Mouse (Mus musculus) forebrain, embryonic 16.5 days (tissue): ENCODE measurements around the gene Gm13420. TPM values are rescaled to one million over a fixed set of nuclear protein-coding genes. Genes with fewer than 3 reads are reported as not detected.

Experiments
- ATAC-seq: fragments of 200-750 bp; cut with Nextera tagmentation; 2 replicates; pipeline ENCODE4 v1.8.0; 2017; ENCODE audit warnings: mild to moderate bottlenecking, moderate library complexity
- H3K27ac ChIP-seq: fragments of 300-500 bp; sonication (generic); 2 replicates; pipeline ENCODE4 v1.5.1; 2014; ENCODE audit warnings: low read length, control low read depth
- H3K27me3 ChIP-seq: fragments of 300-500 bp; sonication (generic); replicated peaks from 2 replicates; pipeline ENCODE4 v1.6.1; 2014; ENCODE audit warnings: low read length; ENCODE audit not compliant: control insufficient read depth, insufficient read depth
- H3K36me3 ChIP-seq: fragments of 300-500 bp; sonication (generic); 2 replicates; pipeline ENCODE4 v1.6.1; 2014; ENCODE audit not compliant: control insufficient read depth, insufficient read depth
- H3K4me1 ChIP-seq: fragments of 300-500 bp; sonication (generic); replicated peaks from 2 replicates; pipeline ENCODE4 v1.6.1; 2014; ENCODE audit warnings: low read length; ENCODE audit not compliant: control insufficient read depth, insufficient read depth
- H3K4me2 ChIP-seq: fragments of 300-500 bp; sonication (generic); 2 replicates; pipeline ENCODE4 v1.6.1; 2014; ENCODE audit warnings: mild to moderate bottlenecking, low read length, control low read depth
- H3K4me3 ChIP-seq: fragments of 300-500 bp; sonication (generic); replicated peaks from 2 replicates; pipeline ENCODE4 v1.5.1; 2014; ENCODE audit warnings: mild to moderate bottlenecking, low read length, control low read depth
- H3K9ac ChIP-seq: fragments of 300-500 bp; sonication (generic); replicated peaks from 2 replicates; pipeline ENCODE4 v1.6.1; 2014; ENCODE audit warnings: low read depth, low read length, control low read depth
- H3K9me3 ChIP-seq: fragments of 300-500 bp; sonication (generic); 2 replicates; pipeline ENCODE4 v1.6.1; 2016; ENCODE audit warnings: low read length; ENCODE audit not compliant: control insufficient read depth
- WGBS: fragments of 180-500 bp; shearing (Covaris S2); extraction: QIAGEN DNeasy Blood & Tissue Kit; methylation state at CpG from one replicate; pipeline ENCODE4 v1.1.7; 2014; 5-methylcytosine and 5-hydroxymethylcytosine counted together
- polyA plus RNA-seq: library from polyadenylated mRNA; unstranded; fragments of >200 nt; fragmentation: Nextera tagmentation; extraction: Ambion mirVana; gene quantifications from 2 replicates; pipeline ENCODE4 v1.2.1, GENCODE M21; 2015

Gm13420 gene
- polyA plus RNA-seq, 1 experiment from 2014 or later: not detected

GRCm38 (mm10) chr2:29724664-29725365 is 26.7 kb downstream of the Gm13420 start:
- no peak overlapping the region for H3K9ac ChIP-seq
- H3K36me3 ChIP-seq: peaks cover 7% of the 10 kb centered on the region
- no peak for ATAC-seq
- no peaks in the 10 kb centered on the region for H3K27me3 ChIP-seq
- 92% methylated on average over 5 of the region's 5 CpGs for WGBS
- H3K4me3 ChIP-seq: no peak overlapping the region
- no peaks in the 10 kb centered on the region for H3K9me3 ChIP-seq
- no peak overlapping the region for H3K4me2 ChIP-seq
- H3K27ac ChIP-seq: no peak overlapping the region
- H3K4me1 ChIP-seq: no peaks in the 10 kb centered on the region

GRCm38 (mm10) chr2:29723132-29723531 is 28.4 kb downstream of the Gm13420 start:
- 95% methylated on average over 3 of the region's 3 CpGs for WGBS
- no peak overlapping the region for H3K4me2 ChIP-seq
- no peak overlapping the region for H3K9ac ChIP-seq
- H3K27me3 ChIP-seq: no peaks in the 10 kb centered on the region
- no peaks in the 10 kb centered on the region for H3K9me3 ChIP-seq
- H3K36me3 ChIP-seq: peaks cover 7% of the 10 kb centered on the region
- no peak overlapping the region for H3K27ac ChIP-seq
- ATAC-seq: no peak
- no peak overlapping the region for H3K4me3 ChIP-seq
- H3K4me1 ChIP-seq: no peaks in the 10 kb centered on the region

- no peak for ATAC-seq
- H3K4me1 ChIP-seq: no peaks in the 10 kb centered on the region
- H3K36me3 ChIP-seq: peaks cover 4% of the 10 kb centered on the region
- H3K9ac ChIP-seq: no peak overlapping the region
- no peaks in the 10 kb centered on the region for H3K9me3 ChIP-seq
- no peak overlapping the region for H3K4me3 ChIP-seq
- H3K4me2 ChIP-seq: no peak overlapping the region
- no peaks in the 10 kb centered on the region for H3K27me3 ChIP-seq
- no peak overlapping the region for H3K27ac ChIP-seq
- WGBS: 92% methylated on average over 5 of the region's 5 CpGs
Measured at GRCm38 (mm10) chr2:29718581-29718980, 32.9 kb downstream of the Gm13420 start.

GRCm38 (mm10) chr2:29716691-29717090 is 34.8 kb downstream of the Gm13420 start:
- H3K9ac ChIP-seq: no peak overlapping the region
- no peak overlapping the region for H3K4me2 ChIP-seq
- H3K4me3 ChIP-seq: no peak overlapping the region
- H3K4me1 ChIP-seq: no peaks in the 10 kb centered on the region
- WGBS: 14% methylated on average over 6 of the region's 6 CpGs
- no peak overlapping the region for H3K27ac ChIP-seq
- 0 out of 2 replicates have a peak, but pooled peaks have one; percentile 38 for ATAC-seq
- no peaks in the 10 kb centered on the region for H3K27me3 ChIP-seq
- no peaks in the 10 kb centered on the region for H3K9me3 ChIP-seq
- no peaks in the 10 kb centered on the region; the same call in none of the 2 replicates for H3K36me3 ChIP-seq

- no peaks in the 10 kb centered on the region for H3K9me3 ChIP-seq
- no peak overlapping the region for H3K4me3 ChIP-seq
- no peak for ATAC-seq
- no peak overlapping the region for H3K4me2 ChIP-seq
- H3K27me3 ChIP-seq: no peaks in the 10 kb centered on the region
- H3K36me3 ChIP-seq: no peaks in the 10 kb centered on the region; the same call in none of the 2 replicates
- no peak overlapping the region for H3K27ac ChIP-seq
- H3K4me1 ChIP-seq: no peaks in the 10 kb centered on the region
- no peak overlapping the region for H3K9ac ChIP-seq
- WGBS: 51% methylated on average over 7 of the region's 7 CpGs
Measured at GRCm38 (mm10) chr2:29716143-29716542, 35.3 kb downstream of the Gm13420 start.

- Histone ChIP-seq H3K4me3 (no peak overlapping the region), H3K9ac (no peak overlapping the region), H3K4me2 (no peak overlapping the region), H3K36me3 (no peaks in the 10 kb centered on the region; the same call in 1 of the 2 replicates), H3K9me3 (no peaks in the 10 kb centered on the region), H3K27me3 (no peaks in the 10 kb centered on the region), H3K4me1 (no peaks in the 10 kb centered on the region), H3K27ac (no peak overlapping the region)
- WGBS: 93% methylated on average over 5 of the region's 5 CpGs
- no peak for ATAC-seq
Measured at GRCm38 (mm10) chr2:29714127-29714526, 37.4 kb downstream of the Gm13420 start.

GRCm38 (mm10) chr2:29713501-29713900 is 38.0 kb downstream of the Gm13420 start:
- Histone ChIP-seq H3K4me3 (no peak overlapping the region), H3K9me3 (no peaks in the 10 kb centered on the region), H3K27me3 (no peaks in the 10 kb centered on the region), H3K27ac (no peak overlapping the region), H3K4me1 (no peaks in the 10 kb centered on the region), H3K36me3 (no peaks in the 10 kb centered on the region; the same call in 1 of the 2 replicates), H3K4me2 (no peak overlapping the region), H3K9ac (no peak overlapping the region)
- WGBS: 95% methylated on average over 1 of the region's 2 CpGs
- ATAC-seq: no peak

DNA sequence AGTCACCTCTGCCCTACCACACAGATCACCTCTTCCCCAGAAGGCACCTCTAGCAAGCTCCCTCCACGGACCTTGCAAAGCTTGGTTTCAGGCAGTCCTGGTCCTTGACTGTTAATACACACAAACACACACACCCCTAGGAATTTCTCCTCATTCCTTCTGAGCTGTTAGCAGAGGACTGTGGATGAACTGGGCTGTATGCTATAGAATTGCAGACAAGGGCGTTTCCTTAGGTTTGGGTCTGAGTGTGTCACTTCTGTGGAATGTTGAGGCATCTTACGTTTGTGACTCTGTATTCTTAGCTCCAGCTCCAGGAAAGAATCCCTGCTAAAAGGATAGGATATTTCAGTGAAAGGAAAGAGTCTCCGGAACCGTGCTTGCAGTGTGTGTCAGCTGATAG is 39.6 kb downstream of the Gm13420 start:
- Histone ChIP-seq H3K4me2 (no peak overlapping the region), H3K9me3 (no peaks in the 10 kb centered on the region), H3K27ac (no peak overlapping the region), H3K4me3 (no peak overlapping the region), H3K4me1 (no peaks in the 10 kb centered on the region), H3K36me3 (no peaks in the 10 kb centered on the region; the same call in 1 of the 2 replicates), H3K27me3 (no peaks in the 10 kb centered on the region), H3K9ac (no peak overlapping the region)
- ATAC-seq: no peak
- 83% methylated on average over 5 of the region's 5 CpGs for WGBS

- Histone ChIP-seq H3K4me2 (no peak overlapping the region), H3K4me3 (no peak overlapping the region), H3K9ac (no peak overlapping the region), H3K27me3 (no peaks in the 10 kb centered on the region), H3K4me1 (no peaks in the 10 kb centered on the region), H3K9me3 (no peaks in the 10 kb centered on the region), H3K27ac (no peak overlapping the region), H3K36me3 (no peaks in the 10 kb centered on the region; the same call in 1 of the 2 replicates)
- 76% methylated on average over 3 of the region's 3 CpGs for WGBS
- no peak for ATAC-seq
Measured at GRCm38 (mm10) chr2:29711038-29711437, 40.4 kb downstream of the Gm13420 start.
